Mouse (Mus musculus): ENCODE data around the gene Pcsk1n. TPM values are rescaled to one million over a fixed set of nuclear protein-coding genes. Genes with fewer than 3 reads are reported as not detected.

Pcsk1n gene
- total and polyA plus RNA-seq, 3 experiments, result not detected

GRCm38 (mm10) chrX:7963829-7964626, 44.4 kb downstream of the Pcsk1n start:
- H3K9me3 ChIP-seq (replicated peaks; ENCODE audit: insufficient read depth, low read length), result no peaks in the 10 kb centered on the region
- H3K4me3 ChIP-seq (ENCODE audit: control insufficient read depth in 1 of 2, insufficient read depth in 1 of 2, low read depth in 2 of 2, low read length in 2 of 2), result peak overlapping the region; percentile 66 to 97
- H3K4me1 ChIP-seq (ENCODE audit: control insufficient read depth in 1 of 2, insufficient read depth in 2 of 2, low read length in 2 of 2), result peaks cover 4 to 28% of the 10 kb centered on the region in 2 experiments
- peaks cover 47% of the 10 kb centered on the region for H3K79me2 ChIP-seq (ENCODE audit: control insufficient read depth, insufficient read depth, low read length, poor library complexity)
- peak overlapping the region; percentile 96 for H3K27ac ChIP-seq (ENCODE audit: control insufficient read depth, low read depth, low read length)
- DNase-seq (ENCODE audit: low read depth, low spot score), result peak; percentile 95
- TF ChIP-seq ZKSCAN1 (IDR thresholded peaks at IDR 0.05; ENCODE audit: low read depth, low read length), result no peak
- TF ChIP-seq MXI1 (IDR thresholded peaks at IDR 0.05; ENCODE audit: low read depth, low read length), result no peak
- TF ChIP-seq MAFK (IDR thresholded peaks at IDR 0.05; ENCODE audit: borderline replicate concordance, low read depth, low read length), result no peak
- peak in 1 of 2 experiments; percentile 75; a peak in 2 of 4 replicates for TF ChIP-seq POLR2A (IDR thresholded peaks at IDR 0.05; ENCODE audit: control insufficient read depth in 1 of 2, insufficient read depth in 1 of 2, low read depth in 1 of 2, low read length in 2 of 2, poor library complexity in 1 of 2)
- no peak for TF ChIP-seq KAT2A (conservative IDR thresholded peaks at IDR 0.05; ENCODE audit: low read depth, low read length)
- TF ChIP-seq GATA1 (IDR thresholded peaks at IDR 0.05; ENCODE audit: low read depth, low read length), result peak; percentile 90
- TF ChIP-seq MAX (IDR thresholded peaks at IDR 0.05; ENCODE audit: low read length), result no peak
- TF ChIP-seq TBP (IDR thresholded peaks at IDR 0.05; ENCODE audit: low read depth, low read length), result peak; percentile 81
- no peak for TF ChIP-seq MAZ (IDR thresholded peaks at IDR 0.05; ENCODE audit: low read depth, low read length)
- peak; percentile 71; the same call in 1 of the 2 replicates for TF ChIP-seq UBTF (IDR thresholded peaks at IDR 0.05; ENCODE audit: borderline replicate concordance, insufficient read depth, low read depth, low read length)
- TF ChIP-seq SMC3 (IDR thresholded peaks at IDR 0.05; ENCODE audit: low read depth, low read length), result no peak
- no peak for TF ChIP-seq NRF1 (IDR thresholded peaks at IDR 0.05; ENCODE audit: insufficient read depth, low read depth, low read length, poor library complexity, severe bottlenecking)
- H3K36me3 ChIP-seq (ENCODE audit: control insufficient read depth in 1 of 2, insufficient read depth in 2 of 2, low read length in 2 of 2), result peaks cover 11 to 29% of the 10 kb centered on the region in 2 experiments
- no peaks in the 10 kb centered on the region for H3K27me3 ChIP-seq (ENCODE audit: control insufficient read depth in 1 of 2, insufficient read depth in 2 of 2, low read length in 2 of 2)
- H3K9ac ChIP-seq (ENCODE audit: control insufficient read depth, low read depth, low read length, poor library complexity, severe bottlenecking), result peak overlapping the region; percentile 84

GRCm38 (mm10) chrX:7966161-7966560, 46.5 kb downstream of the Pcsk1n start:
- peak; percentile 75 for DNase-seq (ENCODE audit: low read depth, low spot score)
- Histone ChIP-seq H3K36me3 (ENCODE audit: control insufficient read depth in 1 of 2, insufficient read depth in 2 of 2, low read length in 2 of 2) (peaks cover 4 to 47% of the 10 kb centered on the region in 2 experiments), H3K9ac (ENCODE audit: control insufficient read depth, low read depth, low read length, poor library complexity, severe bottlenecking) (peak overlapping the region; percentile 84), H3K27ac (ENCODE audit: control insufficient read depth, low read depth, low read length) (peak overlapping the region; percentile 96), H3K27me3 (ENCODE audit: control insufficient read depth in 1 of 2, insufficient read depth in 2 of 2, low read length in 2 of 2) (no peaks in the 10 kb centered on the region), H3K4me1 (ENCODE audit: control insufficient read depth in 1 of 2, insufficient read depth in 2 of 2, low read length in 2 of 2) (peaks cover 20 to 47% of the 10 kb centered on the region in 2 experiments), H3K4me3 (ENCODE audit: control insufficient read depth in 1 of 2, insufficient read depth in 1 of 2, low read depth in 2 of 2, low read length in 2 of 2) (peak overlapping the region; percentile 66 to 97), H3K9me3 (replicated peaks; ENCODE audit: insufficient read depth, low read length) (no peaks in the 10 kb centered on the region), H3K79me2 (ENCODE audit: control insufficient read depth, insufficient read depth, low read length, poor library complexity) (peaks cover 53% of the 10 kb centered on the region)
- TF ChIP-seq POLR2A (IDR thresholded peaks at IDR 0.05; ENCODE audit: control insufficient read depth in 1 of 2, insufficient read depth in 1 of 2, low read depth in 1 of 2, low read length in 2 of 2, poor library complexity in 1 of 2), result peak in 1 of 2 experiments; percentile 68; a peak in 1 of 4 replicates
- TF ChIP-seq USF2 (IDR thresholded peaks at IDR 0.05; ENCODE audit: borderline replicate concordance in 1 of 2, insufficient read depth in 1 of 2, low read depth in 1 of 2, low read length in 2 of 2), result no peak
- peak; percentile 94 for TF ChIP-seq GATA1 (IDR thresholded peaks at IDR 0.05; ENCODE audit: low read depth, low read length)
- TF ChIP-seq TAL1 (IDR thresholded peaks at IDR 0.05; ENCODE audit: low read length), result peak; percentile 36
- no peak for TF ChIP-seq RCOR1 (IDR thresholded peaks at IDR 0.05; ENCODE audit: low read depth, low read length)
- no peak for TF ChIP-seq CHD2 (IDR thresholded peaks at IDR 0.05; ENCODE audit: low read length)
- TF ChIP-seq TBP (IDR thresholded peaks at IDR 0.05; ENCODE audit: low read depth, low read length), result peak; percentile 10; the same call in 1 of the 2 replicates

Data from MEL (cell line).